Mouse (Mus musculus) liver, adult 2 months (tissue): ENCODE data around the gene Sgms1. TPM values are rescaled to one million over a fixed set of nuclear protein-coding genes. Genes with fewer than 3 reads are reported as not detected.
A peak's percentile ranks its signal among the peaks of the same experiment; 100 is the strongest.

ENCODE experiments used
- DNase-seq: peaks from one replicate; pipeline ENCODE4 v3.0.0-alpha.2; 2011; ENCODE audit warnings: low read depth, low spot score; ENCODE audit errors: extremely low read depth
- H3K27ac ChIP-seq: fragments of 200-500 bp; replicated peaks from 2 replicates; pipeline ENCODE4 v1.5.1; 2012; ENCODE audit warnings: low read depth, mild to moderate bottlenecking, control low read depth, inconsistent platforms, low read length; ENCODE audit not compliant: insufficient read depth
- H3K27me3 ChIP-seq: fragments of 200-500 bp; 2 replicates; pipeline ENCODE4 v1.6.1; 2012; ENCODE audit warnings: mild to moderate bottlenecking, moderate library complexity, low read length, inconsistent platforms; ENCODE audit not compliant: control insufficient read depth, insufficient read depth
- H3K36me3 ChIP-seq: fragments of 200-500 bp; 2 replicates; pipeline ENCODE4 v1.6.1; 2012; ENCODE audit warnings: low read length, inconsistent platforms; ENCODE audit not compliant: control insufficient read depth, insufficient read depth
- H3K4me1 ChIP-seq: fragments of 200-500 bp; 2 replicates; pipeline ENCODE4 v1.6.1; 2011; ENCODE audit warnings: low read length; ENCODE audit not compliant: control insufficient read depth, insufficient read depth
- H3K4me3 ChIP-seq: fragments of 200-500 bp; 2 replicates; pipeline ENCODE4 v1.5.1; 2011; ENCODE audit warnings: low read depth, mild to moderate bottlenecking, control low read depth, low read length, moderate library complexity; ENCODE audit not compliant: insufficient read depth
- H3K79me2 ChIP-seq: fragments of 200-500 bp; 2 replicates; pipeline ENCODE4 v1.6.1; 2012; ENCODE audit warnings: inconsistent platforms, mild to moderate bottlenecking, low read length, moderate library complexity; ENCODE audit not compliant: control insufficient read depth, insufficient read depth
- H3K9ac ChIP-seq: fragments of 200-500 bp; 2 replicates; pipeline ENCODE4 v1.6.1; 2012; ENCODE audit warnings: low read depth, mild to moderate bottlenecking, control low read depth, inconsistent platforms, low read length
- CTCF ChIP-seq: fragments of 200-500 bp; IDR thresholded peaks from 2 replicates; pipeline ENCODE4 v1.5.1; 2011; ENCODE audit warnings: low read depth, low read length, control low read depth
- POLR2A ChIP-seq: fragments of 200-500 bp; IDR thresholded peaks from 2 replicates; pipeline ENCODE4 v1.6.1; 2011; ENCODE audit warnings: low read length, control low read depth; ENCODE audit not compliant: insufficient read depth; ENCODE audit errors: extremely low read depth
- WGBS: fragments of 180-500 bp; shearing (Covaris S2); methylation state at CpG from one replicate; pipeline ENCODE4 v1.1.7; 2018; 5-methylcytosine and 5-hydroxymethylcytosine counted together
- polyA plus RNA-seq: library from polyadenylated mRNA; depleted of rRNA; stranded (reverse); fragments of >200 nt; gene quantifications from 2 replicates; pipeline ENCODE4 v1.2.3, GENCODE M21; 2012
- total RNA-seq: library from RNA; depleted of rRNA; stranded (reverse); fragments of >200 nt; gene quantifications from 2 replicates; pipeline ENCODE4 v1.2.3, GENCODE M21; 2014

Gene Sgms1
- total and polyA plus RNA-seq, 2 experiments, result 6.5 to 26.7 TPM

DNA sequence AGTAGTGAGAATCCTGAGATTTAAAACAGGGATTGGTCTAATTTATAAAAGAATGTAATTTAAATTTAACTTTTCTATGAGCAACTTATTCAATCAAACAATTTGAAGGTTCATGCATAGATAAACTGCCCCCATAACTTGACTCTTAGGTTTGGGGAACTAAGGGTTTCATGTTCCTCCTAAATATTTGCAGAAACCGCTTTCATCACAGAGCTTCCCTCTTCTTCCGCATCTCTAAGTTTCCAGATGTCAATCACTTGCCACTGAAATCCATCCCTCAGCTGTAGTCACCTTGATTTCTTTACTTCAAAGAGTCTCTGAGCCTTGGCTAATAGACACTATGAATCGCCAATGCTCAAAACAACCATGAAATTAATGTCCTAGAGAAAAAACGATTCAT, 130.5 kb downstream of the Sgms1 start:
- Histone ChIP-seq H3K27me3 (no peaks in the 10 kb centered on the region), H3K4me1 (peaks cover 10% of the 10 kb centered on the region), H3K9ac (no peak overlapping the region), H3K36me3 (peaks cover 3% of the 10 kb centered on the region; the same call in 1 of the 2 replicates), H3K4me3 (no peak overlapping the region), H3K79me2 (peaks cover 4% of the 10 kb centered on the region; the same call in 1 of the 2 replicates), H3K27ac (no peak overlapping the region)
- DNase-seq, result no peak
- WGBS, result 91% methylated on average over 4 of the region's 4 CpGs
- TF ChIP-seq CTCF (no peak), POLR2A (no peak)

- no peak for DNase-seq
Measured at GRCm38 (mm10) chr19:32258146-32258545, 131.4 kb downstream of the Sgms1 start.

DNA sequence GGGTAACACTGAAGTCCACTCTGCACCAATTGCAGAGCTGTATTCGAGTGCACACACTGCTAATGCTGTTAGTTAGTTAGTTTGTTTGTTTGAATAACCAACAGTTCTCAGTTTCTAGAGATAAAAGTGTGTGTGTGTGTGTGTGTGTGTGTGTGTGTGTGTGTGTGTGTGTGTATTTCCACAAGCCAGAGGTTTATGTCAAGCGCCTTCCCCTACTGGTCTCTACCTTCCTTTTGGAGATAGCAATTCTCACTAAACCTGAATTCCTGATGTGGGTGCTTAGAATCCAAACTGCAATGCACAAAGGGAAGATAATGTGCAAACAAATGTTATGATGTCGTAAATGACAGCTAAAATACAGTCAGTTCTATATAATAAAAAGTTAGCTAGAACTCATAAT, 131.9 kb downstream of the Sgms1 start:
- H3K27ac ChIP-seq, result no peak overlapping the region
- peaks cover 3% of the 10 kb centered on the region; the same call in 1 of the 2 replicates for H3K36me3 ChIP-seq
- H3K4me1 ChIP-seq, result peaks cover 10% of the 10 kb centered on the region
- no peaks in the 10 kb centered on the region for H3K27me3 ChIP-seq
- WGBS, result 84% methylated on average over 3 of the region's 3 CpGs
- TF ChIP-seq POLR2A (no peak), CTCF (no peak)
- H3K79me2 ChIP-seq, result peaks cover 4% of the 10 kb centered on the region; the same call in 1 of the 2 replicates
- DNase-seq, result no peak
- no peak overlapping the region for H3K9ac ChIP-seq
- H3K4me3 ChIP-seq, result no peak overlapping the region

More at GRCm38 (mm10) chr19:32258146-32258545, 131.4 kb downstream of the Sgms1 start:
- TF ChIP-seq CTCF (no peak), POLR2A (no peak)
- WGBS, result 95% methylated on average over 5 of the region's 5 CpGs
- Histone ChIP-seq H3K9ac (no peak overlapping the region), H3K79me2 (peaks cover 4% of the 10 kb centered on the region; the same call in 1 of the 2 replicates), H3K4me1 (peaks cover 10% of the 10 kb centered on the region), H3K27me3 (no peaks in the 10 kb centered on the region), H3K27ac (no peak overlapping the region), H3K4me3 (no peak overlapping the region), H3K36me3 (peaks cover 3% of the 10 kb centered on the region; the same call in 1 of the 2 replicates)

- H3K27ac ChIP-seq, result 0 out of 2 replicates have a peak overlapping the region, but pooled peaks have one; percentile 16
- peaks cover 10% of the 10 kb centered on the region for H3K4me1 ChIP-seq
- no peak for DNase-seq
Measured at GRCm38 (mm10) chr19:32256706-32257415, 132.7 kb downstream of the Sgms1 start.

GRCm38 (mm10) chr19:32255429-32256185, 133.9 kb downstream of the Sgms1 start:
- H3K36me3 ChIP-seq, result peaks cover 3% of the 10 kb centered on the region; the same call in 1 of the 2 replicates
- peaks cover 3% of the 10 kb centered on the region; the same call in 1 of the 2 replicates for H3K79me2 ChIP-seq
- H3K4me1 ChIP-seq, result peaks cover 6% of the 10 kb centered on the region
- H3K27me3 ChIP-seq, result no peaks in the 10 kb centered on the region
- DNase-seq, result no peak
- WGBS, result 65% methylated on average over 6 of the region's 6 CpGs
- TF ChIP-seq CTCF (no peak), POLR2A (no peak)
- no peak overlapping the region for H3K4me3 ChIP-seq
- no peak overlapping the region for H3K9ac ChIP-seq
- H3K27ac ChIP-seq, result no peak overlapping the region

More at GRCm38 (mm10) chr19:32256706-32257415, 132.7 kb downstream of the Sgms1 start:
- Histone ChIP-seq H3K27me3 (no peaks in the 10 kb centered on the region), H3K79me2 (peaks cover 4% of the 10 kb centered on the region; the same call in 1 of the 2 replicates), H3K4me3 (no peak overlapping the region), H3K36me3 (peaks cover 3% of the 10 kb centered on the region; the same call in 1 of the 2 replicates), H3K9ac (no peak overlapping the region)
- 94% methylated on average over 4 of the region's 4 CpGs for WGBS
- no peak for TF ChIP-seq POLR2A
- TF ChIP-seq CTCF, result no peak
